In genomic region chr1:52086236-52086635, GRCm38 (mm10) we compare ENCODE assay signal across 12 mouse cellular contexts. TPM values are rescaled to one million over a fixed set of nuclear protein-coding genes. Genes with fewer than 3 reads are reported as not detected.
DNase-seq lines count a peak whose midpoint lies in the region; ATAC-seq and TF ChIP-seq lines count a peak whose summit lies in the region.
"Had no signal": no experiment of that assay in that cellular context is flagged by ENCODE, and none has a peak within 500 bp of the region (broad histone marks: within the 10 kb centered on the region; RNA-seq: fewer than 3 reads in every experiment).

No protein-coding gene starts in this region.

- H3K27me3 ChIP-seq in heart, adult 2 months (ENCODE audit: control insufficient read depth, insufficient read depth, low read length): no peaks in the 10 kb centered on the region
- no peaks in the 10 kb centered on the region for H3K27me3 ChIP-seq in midbrain, embryonic 14.5 days (ENCODE audit: control insufficient read depth, insufficient read depth, low read length)
- H3K27me3 ChIP-seq in midbrain, embryonic 10.5 days (ENCODE audit: low read depth, poor library complexity, severe bottlenecking): no peaks in the 10 kb centered on the region
- H3K27me3 ChIP-seq: forebrain, embryonic 15.5 days; heart, embryonic 13.5 days; kidney, embryonic 15.5 days had no signal

- H3K79me2 ChIP-seq in heart, adult 2 months (replicated peaks; ENCODE audit: control insufficient read depth, insufficient read depth, low read length): no peaks in the 10 kb centered on the region

- no peaks in the 10 kb centered on the region for H3K4me1 ChIP-seq in heart, adult 2 months (ENCODE audit: control insufficient read depth, insufficient read depth, low read length)
- no peaks in the 10 kb centered on the region for H3K4me1 ChIP-seq in midbrain, embryonic 14.5 days (ENCODE audit: control insufficient read depth, insufficient read depth, low read length)
- H3K4me1 ChIP-seq in midbrain, embryonic 10.5 days: no peaks in the 10 kb centered on the region
- H3K4me1 ChIP-seq: forebrain, embryonic 15.5 days; heart, embryonic 13.5 days; kidney, embryonic 15.5 days had no signal

- no peak for TF ChIP-seq EP300 in heart, adult 2 months (IDR thresholded peaks at IDR 0.05; ENCODE audit: insufficient read depth, low read depth, low read length)

- H3K4me3 ChIP-seq in heart, adult 2 months: no peak overlapping the region
- H3K4me3 ChIP-seq in midbrain, embryonic 14.5 days (replicated peaks; ENCODE audit: low read depth, low read length): no peak overlapping the region
- H3K4me3 ChIP-seq in midbrain, embryonic 10.5 days: no peak overlapping the region
- H3K4me3 ChIP-seq: forebrain, embryonic 15.5 days; heart, embryonic 13.5 days; kidney, embryonic 15.5 days had no signal

- H3K9ac ChIP-seq in heart, adult 2 months (ENCODE audit: low read depth, low read length): no peak overlapping the region
- H3K9ac ChIP-seq in midbrain, embryonic 14.5 days (replicated peaks; ENCODE audit: low read length): no peak overlapping the region
- H3K9ac ChIP-seq: forebrain, embryonic 15.5 days; heart, embryonic 13.5 days; kidney, embryonic 15.5 days had no signal

- no peak for DNase-seq in heart, adult 2 months
- no peak for DNase-seq in heart, postnatal 25 days (ENCODE audit: low spot score)
- peak; percentile 70 for DNase-seq in midbrain, embryonic 14.5 days
- DNase-seq in midbrain, embryonic 10.5 days (ENCODE audit: low spot score): no peak
- peak; percentile 5 for DNase-seq in ZHBTc4 (ENCODE audit: low read depth, low spot score)
- peak; percentile 17 for DNase-seq in retina, postnatal 1 day
- DNase-seq in cerebellum, postnatal 36 days: no peak
- DNase-seq in adrenal gland, adult 2 months: no peak
- DNase-seq: lung, postnatal 10 days had no signal

- no peak for ATAC-seq in midbrain, embryonic 14.5 days (ENCODE audit: low FRiP score, low TSS enrichment)
- ATAC-seq: forebrain, embryonic 15.5 days had no signal

- no peak overlapping the region for H3K4me2 ChIP-seq in midbrain, embryonic 14.5 days (ENCODE audit: low read length)
- H3K4me2 ChIP-seq: forebrain, embryonic 15.5 days; heart, embryonic 13.5 days; kidney, embryonic 15.5 days had no signal

- no peaks in the 10 kb centered on the region for H3K9me3 ChIP-seq in midbrain, embryonic 14.5 days (ENCODE audit: control insufficient read depth, low read length)
- H3K9me3 ChIP-seq in midbrain, embryonic 10.5 days (replicated peaks): no peaks in the 10 kb centered on the region
- H3K9me3 ChIP-seq: forebrain, embryonic 15.5 days; kidney, embryonic 15.5 days had no signal

- 21% methylated on average over 4 of the region's 4 CpGs for WGBS in heart, adult 2 months
- WGBS in midbrain, embryonic 14.5 days: 51% methylated on average over 4 of the region's 4 CpGs
- 45% methylated on average over 4 of the region's 4 CpGs for WGBS in midbrain, embryonic 10.5 days

- peak; percentile 63 for TF ChIP-seq CTCF in heart, adult 2 months (IDR thresholded peaks at IDR 0.05)

- H3K27ac ChIP-seq in heart, adult 2 months: no peak overlapping the region
- H3K27ac ChIP-seq in midbrain, embryonic 14.5 days (replicated peaks; ENCODE audit: low read depth, low read length): no peak overlapping the region
- no peak overlapping the region for H3K27ac ChIP-seq in midbrain, embryonic 10.5 days (replicated peaks)
- H3K27ac ChIP-seq: forebrain, embryonic 15.5 days; heart, embryonic 13.5 days; kidney, embryonic 15.5 days had no signal

- no peak for TF ChIP-seq POLR2A in heart, adult 2 months (IDR thresholded peaks at IDR 0.05; ENCODE audit: insufficient read depth, low read depth, low read length)

- intact Hi-C loops in heart, adult 2 months (cut with DNase I): no loop called here
- intact Hi-C loops in heart, postnatal 25 days (cut with DNase I): loop anchor here (5.0 to 10.0 kb wide), 2 partner anchors 439 to 621 kb away; no protein-coding TSS in a partner anchor

- H3K36me3 ChIP-seq in heart, adult 2 months (ENCODE audit: control insufficient read depth, insufficient read depth, low read length): no peaks in the 10 kb centered on the region
- H3K36me3 ChIP-seq in midbrain, embryonic 14.5 days (ENCODE audit: control insufficient read depth, insufficient read depth, low read length): no peaks in the 10 kb centered on the region
- H3K36me3 ChIP-seq in midbrain, embryonic 10.5 days: no peaks in the 10 kb centered on the region
- H3K36me3 ChIP-seq: forebrain, embryonic 15.5 days; heart, embryonic 13.5 days; kidney, embryonic 15.5 days had no signal

RNA-seq across cellular contexts. Expression of gene Stat1, which starts 33.0 kb away (rescaled TPM):
- total RNA-seq in heart, adult 2 months (2021): 10 to 100 TPM; 27.7 to 30.6 TPM
- polyA plus RNA-seq in heart, adult 2 months (2012; rRNA removed): 24.1 and 29.8 TPM in 2 replicates
- 10 to 100 TPM; 24.7 to 26.8 TPM for total RNA-seq in heart, postnatal 25 days (2021)
- polyA plus RNA-seq in midbrain, embryonic 14.5 days (2014; fragmentation: Nextera tagmentation; extraction: Ambion mirVana): 9.0 and 22.2 TPM in 2 replicates
- 11.2 and 14.6 TPM in 2 replicates for polyA plus RNA-seq in midbrain, embryonic 10.5 days (2016; fragmentation: Nextera tagmentation; extraction: Ambion mirVana)
- total RNA-seq in adrenal gland, adult 2 months (2021): 100 to 1,000 TPM in 1 of 2 experiments, 10 to 100 TPM in 1; 79.2 to 131 TPM
- 97.2 and 127 TPM in 2 replicates for polyA plus RNA-seq in adrenal gland, adult 2 months (2012; rRNA removed)

Comparison
In these comparisons a context has a peak if more than half of its experiments do, and no peak if none do; other contexts are left out.
1. DNase-seq: peak in midbrain, embryonic 14.5 days (single experiment), ZHBTc4 (single experiment) and retina, postnatal 1 day (single experiment); none in heart, adult 2 months (0 of 2), heart, postnatal 25 days (single experiment), midbrain, embryonic 10.5 days (single experiment), cerebellum, postnatal 36 days (0 of 2) and adrenal gland, adult 2 months (single experiment).